Mouse (Mus musculus) adrenal gland, postnatal 25 days (tissue): Measurements from ENCODE around the gene Smurf2. TPM values are rescaled to one million over a fixed set of nuclear protein-coding genes. Genes with fewer than 3 reads are reported as not detected.

Experiments
- DNase-seq: peaks from one replicate; pipeline ENCODE4 v3.0.0; 2021; ENCODE audit warnings: mixed read lengths
- microRNA-seq, 2 experiments: library from miRNA; unstranded; fragments of <30 nt; microRNA quantifications; one replicate each; pipeline ENCODE4 v1.2.0; 2021
- total RNA-seq: library from RNA; stranded (reverse); gene quantifications from 2 replicates; pipeline ENCODE4 v1.2.3, GENCODE M21; 2021

The Smurf2 gene
- total RNA-seq, 1 experiment from 2014 or later: 40.8 TPM

DNA sequence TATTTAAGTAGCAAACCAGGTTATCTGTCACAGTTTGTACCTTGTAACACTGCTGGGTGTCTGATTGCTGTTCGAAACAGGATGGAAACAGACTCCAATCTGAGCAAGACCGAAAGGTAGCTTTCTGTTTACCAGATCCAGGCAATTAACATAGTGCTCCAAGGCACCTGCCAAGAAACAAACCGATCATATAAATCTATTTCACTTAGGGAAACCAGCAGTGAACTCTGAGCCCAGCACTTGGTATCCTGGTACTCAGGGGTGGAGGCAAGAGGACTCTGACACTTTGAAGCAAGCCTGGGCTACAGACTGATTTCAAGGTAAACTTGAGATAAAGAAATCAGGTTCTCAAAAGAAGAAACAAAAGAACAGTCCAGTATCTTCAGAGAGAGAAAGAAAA, 143.1 kb downstream of the Smurf2 start:
- DNase-seq: no peak

DNA sequence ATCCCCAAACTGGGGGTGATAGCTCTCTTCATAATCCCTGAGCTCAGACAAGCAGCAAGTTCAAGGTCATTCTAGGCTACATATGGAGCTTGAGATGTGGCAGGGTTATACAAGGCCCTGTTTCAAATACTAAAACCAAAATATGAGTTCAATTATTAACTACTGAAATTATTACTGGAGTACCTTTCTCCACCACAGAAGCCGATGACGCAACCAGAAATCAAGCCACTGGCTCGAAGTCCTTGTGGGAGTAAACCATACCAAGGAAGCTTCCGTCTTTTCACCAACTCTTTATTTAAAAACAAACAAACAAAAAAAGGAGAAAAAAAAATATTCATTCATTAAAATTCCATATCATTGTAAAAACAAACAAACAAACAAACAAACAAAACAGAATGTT, 143.6 kb downstream of the Smurf2 start:
- DNase-seq: no peak

DNA sequence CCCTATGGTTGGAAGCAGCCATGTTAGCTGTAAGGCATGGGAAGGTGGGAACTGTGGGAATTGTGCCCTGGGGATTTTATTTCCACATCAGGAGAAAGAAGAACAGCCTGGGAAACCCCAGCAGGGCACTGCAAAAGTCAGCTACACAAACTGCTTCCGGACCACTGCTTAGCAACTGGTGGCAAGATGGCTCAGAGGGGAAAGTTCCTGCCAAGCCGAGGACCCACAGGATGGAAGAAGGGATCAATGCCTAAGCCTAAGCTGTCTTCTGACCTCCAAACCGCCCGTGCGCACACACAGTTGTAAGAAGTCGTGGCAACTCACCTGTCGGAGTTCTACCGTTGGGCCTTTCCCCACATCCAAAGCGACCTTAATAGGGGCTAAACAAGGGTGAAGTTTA, 147.5 kb downstream of the Smurf2 start:
- DNase-seq: no peak

DNA sequence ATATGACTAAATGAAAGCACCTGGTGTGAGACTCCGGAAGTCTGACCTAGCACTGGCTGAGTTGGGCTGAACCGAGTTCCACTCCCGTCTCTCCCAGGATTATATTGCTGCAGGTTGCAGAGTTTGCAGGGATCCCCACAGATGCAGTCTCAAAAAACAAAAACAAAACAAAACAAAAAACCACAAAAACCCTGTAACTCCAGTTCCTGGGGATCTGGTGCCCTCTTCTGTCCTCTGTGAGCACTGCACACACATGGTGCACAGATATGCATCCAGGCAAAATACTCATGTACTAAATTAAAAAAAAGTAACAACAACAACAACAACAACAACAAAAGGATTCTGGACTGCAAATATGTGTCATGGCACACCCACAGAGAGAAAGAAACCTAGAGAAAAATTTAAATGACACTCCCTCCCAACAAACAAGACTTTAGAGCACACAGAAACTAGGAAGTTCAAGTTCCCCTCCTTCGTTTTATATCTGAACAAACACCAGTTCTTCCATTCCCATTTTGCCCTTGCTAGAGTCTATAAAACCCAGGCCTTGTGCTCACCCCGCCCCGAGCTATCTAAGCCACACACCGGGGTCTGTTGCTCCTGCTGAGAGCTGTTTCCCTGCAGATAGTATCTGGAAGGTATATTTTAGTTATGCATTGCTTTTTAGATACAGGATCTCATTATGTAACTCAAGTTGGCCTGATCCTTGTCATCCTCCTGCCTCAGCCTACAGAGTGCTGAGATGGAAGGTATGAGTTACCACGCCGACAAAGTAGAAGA, 150.1 kb downstream of the Smurf2 start:
- DNase-seq: no peak

Small RNAs within 50 kb of the gene (microRNA-seq; reads per million reads assigned to microRNA genes)
- gene Gm25994: 0 to 1.0 reads per million in 2 experiments
- gene Gm27322: 0.34 to 1.8 reads per million in 2 experiments
- gene Mir3064: 8.6 to 12.8 reads per million in 2 experiments

Other genes with a start within 250 kb of the Smurf2 start
- 76.1 and 90.7 TPM in 2 replicates for gene Pecam1, start 170.1 kb downstream of the Smurf2 start, total RNA-seq
- gene Milr1, start 169.5 kb downstream of the Smurf2 start, total RNA-seq: 0.52 and 0.71 TPM in 2 replicates
- gene Polg2, start 141.2 kb downstream of the Smurf2 start, total RNA-seq: 7.1 and 8.4 TPM in 2 replicates
- gene Ddx5, start 131.5 kb downstream of the Smurf2 start, total RNA-seq: 703 and 926 TPM in 2 replicates
- 10.5 and 14.7 TPM in 2 replicates for gene Cep95, start 131.5 kb downstream of the Smurf2 start, total RNA-seq
- gene Kpna2, start 78.8 kb upstream of the Smurf2 start, total RNA-seq: 34.7 and 36.0 TPM in 2 replicates
- 2.8 and 4.2 TPM in 2 replicates for gene 1810010H24Rik, start 105.0 kb upstream of the Smurf2 start, total RNA-seq
- 50.9 and 52.9 TPM in 2 replicates for gene Bptf, start 211.4 kb upstream of the Smurf2 start, total RNA-seq